Mouse (Mus musculus) brain, embryonic 14.5 days (tissue): ENCODE measurements around the gene Fcrla.

Source experiments
- CTCF ChIP-seq: fragments of 200-500 bp; IDR thresholded peaks from 2 replicates; pipeline ENCODE4 v1.5.1; 2012; ENCODE audit warnings: inconsistent platforms, mild to moderate bottlenecking, moderate library complexity, borderline replicate concordance; ENCODE audit not compliant: insufficient read depth, insufficient read length; ENCODE audit errors: extremely low read depth
- POLR2A ChIP-seq: fragments of 200-500 bp; IDR thresholded peaks from 2 replicates; pipeline ENCODE4 v1.6.1; 2012; ENCODE audit warnings: mild to moderate bottlenecking, inconsistent platforms, borderline replicate concordance; ENCODE audit not compliant: poor library complexity, insufficient read depth, insufficient read length, severe bottlenecking; ENCODE audit errors: extremely low read depth

- TF ChIP-seq POLR2A (no peak), CTCF (no peak)
Measured at GRCm38 (mm10) chr1:170898413-170899075, 28.8 kb downstream of the Fcrla start.
